Mouse (Mus musculus) liver, embryonic 14.5 days (tissue): ENCODE measurements around the gene Pmfbp1.
A peak's percentile ranks its signal among the peaks of the same experiment; 100 is the strongest.

Source experiments
- CTCF ChIP-seq: IDR thresholded peaks from 2 replicates; pipeline ENCODE4 v1.5.1; 2016; ENCODE audit warnings: antibody characterized with exemption, low read depth, control low read depth
- EP300 ChIP-seq: IDR thresholded peaks from 2 replicates; pipeline ENCODE4 v1.6.1; 2016; ENCODE audit warnings: antibody characterized with exemption, low read depth

DNA sequence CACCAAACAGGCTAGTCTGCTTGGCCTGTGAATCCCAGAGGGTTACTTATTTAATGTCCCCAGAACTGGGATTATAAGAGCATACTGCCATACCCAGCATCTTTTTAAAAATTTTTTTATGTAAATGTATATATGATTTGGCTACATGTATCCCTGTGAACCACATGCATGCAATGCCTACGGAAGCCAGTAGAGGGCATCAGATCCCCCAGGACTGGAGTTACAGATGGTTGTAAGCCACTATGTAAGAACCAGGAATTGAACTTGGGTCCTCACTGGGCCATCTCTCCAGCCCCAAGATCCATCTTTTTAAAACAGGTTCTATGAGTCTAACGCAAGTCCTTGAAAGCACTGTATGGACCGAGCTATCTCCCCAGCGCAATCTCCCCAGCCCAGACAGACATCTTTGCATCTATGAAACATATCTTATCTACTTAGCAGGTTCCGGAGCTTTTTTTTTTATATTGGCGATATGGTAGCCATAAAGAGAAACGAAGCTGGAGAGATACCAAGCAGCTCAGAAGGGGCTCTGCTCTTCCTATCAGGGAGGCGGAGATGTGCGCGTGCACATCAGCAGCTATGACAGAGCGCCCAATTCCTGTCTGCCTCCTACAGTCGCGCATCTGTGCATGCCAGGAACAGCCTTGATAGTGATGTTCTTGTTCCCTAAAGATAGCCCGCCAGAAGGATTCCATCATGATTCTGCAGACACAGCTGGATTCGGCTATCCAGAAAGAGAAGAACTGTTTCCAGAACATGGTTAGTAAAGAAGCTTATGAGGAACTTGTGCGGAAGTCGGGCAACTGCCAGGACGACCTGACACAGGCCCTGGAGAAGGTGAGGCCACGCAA, 41.5 kb downstream of the Pmfbp1 start:
- peak; percentile 75 for TF ChIP-seq CTCF
- TF ChIP-seq EP300, result no peak
